Mouse (Mus musculus) intestine, embryonic 16.5 days (tissue): ENCODE measurements around the gene Cdh4. TPM values are rescaled to one million over a fixed set of nuclear protein-coding genes. Genes with fewer than 3 reads are reported as not detected.

ENCODE experiments used
- ATAC-seq: fragments of 200-750 bp; cut with Nextera tagmentation; 2 replicates; pipeline ENCODE4 v1.8.0; 2017; ENCODE audit warnings: moderate TSS enrichment, moderate library complexity
- H3K27ac ChIP-seq: fragments of 300-500 bp; sonication (generic); 2 replicates; pipeline ENCODE4 v1.5.1; 2014; ENCODE audit warnings: mild to moderate bottlenecking, low read length
- H3K27me3 ChIP-seq: fragments of 300-500 bp; sonication (generic); replicated peaks from 2 replicates; pipeline ENCODE4 v1.6.1; 2014; ENCODE audit warnings: low read length, control low read depth, mixed read lengths; ENCODE audit not compliant: control insufficient read depth, insufficient read depth
- H3K36me3 ChIP-seq: fragments of 300-500 bp; sonication (generic); 2 replicates; pipeline ENCODE4 v1.6.1; 2014; ENCODE audit warnings: low read length, control low read depth; ENCODE audit not compliant: control insufficient read depth, insufficient read depth
- H3K4me1 ChIP-seq: fragments of 300-500 bp; sonication (generic); 2 replicates; pipeline ENCODE4 v1.6.1; 2014; ENCODE audit warnings: low read length, control low read depth, mixed read lengths; ENCODE audit not compliant: control insufficient read depth, insufficient read depth
- H3K4me2 ChIP-seq: fragments of 300-500 bp; sonication (generic); 2 replicates; pipeline ENCODE4 v1.6.1; 2014; ENCODE audit warnings: low read depth, low read length, control low read depth
- H3K4me3 ChIP-seq: fragments of 300-500 bp; sonication (generic); 2 replicates; pipeline ENCODE4 v1.5.1; 2014; ENCODE audit warnings: mild to moderate bottlenecking, low read length
- H3K9ac ChIP-seq: fragments of 300-500 bp; sonication (generic); 2 replicates; pipeline ENCODE4 v1.6.1; 2014; ENCODE audit warnings: low read depth, low read length
- H3K9me3 ChIP-seq: fragments of 300-500 bp; sonication (generic); 2 replicates; pipeline ENCODE4 v1.6.1; 2016; ENCODE audit warnings: low read length, control low read depth; ENCODE audit not compliant: control insufficient read depth
- WGBS: fragments of 180-500 bp; shearing (Covaris S2); extraction: QIAGEN DNeasy Blood & Tissue Kit; methylation state at CpG from one replicate; pipeline ENCODE4 v1.1.7; 2014; 5-methylcytosine and 5-hydroxymethylcytosine counted together
- polyA plus RNA-seq: library from polyadenylated mRNA; unstranded; fragments of >200 nt; fragmentation: Nextera tagmentation; extraction: Ambion mirVana; gene quantifications from 2 replicates; pipeline ENCODE4 v1.2.1, GENCODE M21; 2015

Gene Cdh4
- polyA plus RNA-seq, 1 experiment from 2014 or later: 2.2 TPM

GRCm38 (mm10) chr2:179761718-179762441 lies 319.6 kb downstream of the Cdh4 start:
- no peak overlapping the region for H3K4me3 ChIP-seq
- H3K27ac ChIP-seq: no peak overlapping the region
- no peak for ATAC-seq
- WGBS: 58% methylated on average over 9 of the region's 9 CpGs
- H3K9ac ChIP-seq: no peak overlapping the region
- H3K36me3 ChIP-seq: no peaks in the 10 kb centered on the region
- H3K9me3 ChIP-seq: no peaks in the 10 kb centered on the region
- 0 out of 2 replicates have a peak, but pooled peaks cover 4% of the 10 kb centered on the region for H3K27me3 ChIP-seq
- no peaks in the 10 kb centered on the region for H3K4me1 ChIP-seq
- no peak overlapping the region for H3K4me2 ChIP-seq

GRCm38 (mm10) chr2:179762521-179763305 lies 320.5 kb downstream of the Cdh4 start:
- H3K27ac ChIP-seq: no peak overlapping the region
- no peak overlapping the region for H3K4me3 ChIP-seq
- no peak for ATAC-seq
- H3K36me3 ChIP-seq: no peaks in the 10 kb centered on the region
- H3K9ac ChIP-seq: no peak overlapping the region
- peaks cover 4% of the 10 kb centered on the region; the same call in 1 of the 2 replicates for H3K27me3 ChIP-seq
- no peaks in the 10 kb centered on the region for H3K9me3 ChIP-seq
- H3K4me1 ChIP-seq: 0 out of 2 replicates have a peak, but pooled peaks cover 3% of the 10 kb centered on the region
- 64% methylated on average over 13 of the region's 13 CpGs for WGBS
- H3K4me2 ChIP-seq: no peak overlapping the region

GRCm38 (mm10) chr2:179764460-179764859 lies 322.2 kb downstream of the Cdh4 start:
- H3K4me2 ChIP-seq: no peak overlapping the region
- peaks cover 12% of the 10 kb centered on the region; the same call in 1 of the 2 replicates for H3K4me1 ChIP-seq
- 86% methylated on average over 2 of the region's 2 CpGs for WGBS
- no peaks in the 10 kb centered on the region for H3K9me3 ChIP-seq
- H3K27ac ChIP-seq: no peak overlapping the region
- H3K9ac ChIP-seq: no peak overlapping the region
- no peak overlapping the region for H3K4me3 ChIP-seq
- H3K27me3 ChIP-seq: peaks cover 7% of the 10 kb centered on the region; the same call in 1 of the 2 replicates
- ATAC-seq: no peak
- H3K36me3 ChIP-seq: no peaks in the 10 kb centered on the region

GRCm38 (mm10) chr2:179766664-179767526 lies 324.7 kb downstream of the Cdh4 start:
- Histone ChIP-seq H3K9me3 (no peaks in the 10 kb centered on the region), H3K36me3 (no peaks in the 10 kb centered on the region), H3K27me3 (peaks cover 7% of the 10 kb centered on the region; the same call in 1 of the 2 replicates), H3K9ac (no peak overlapping the region), H3K4me3 (no peak overlapping the region), H3K4me1 (peaks cover 19% of the 10 kb centered on the region), H3K27ac (no peak overlapping the region), H3K4me2 (no peak overlapping the region)
- 26% methylated on average over 16 of the region's 16 CpGs for WGBS
- no peak for ATAC-seq

GRCm38 (mm10) chr2:179767527-179767849 lies 325.3 kb downstream of the Cdh4 start:
- Histone ChIP-seq H3K4me2 (no peak overlapping the region), H3K4me1 (peaks cover 19% of the 10 kb centered on the region), H3K36me3 (no peaks in the 10 kb centered on the region), H3K27ac (no peak overlapping the region), H3K27me3 (peaks cover 7% of the 10 kb centered on the region; the same call in 1 of the 2 replicates), H3K9me3 (no peaks in the 10 kb centered on the region), H3K9ac (no peak overlapping the region), H3K4me3 (no peak overlapping the region)
- 17% methylated on average over 9 of the region's 9 CpGs for WGBS
- no peak for ATAC-seq

- Histone ChIP-seq H3K4me3 (no peak overlapping the region), H3K4me2 (no peak overlapping the region), H3K27me3 (peaks cover 7% of the 10 kb centered on the region; the same call in 1 of the 2 replicates), H3K4me1 (peaks cover 19% of the 10 kb centered on the region), H3K27ac (peak overlapping the region; percentile 3; the same call in 1 of the 2 replicates), H3K9me3 (no peaks in the 10 kb centered on the region), H3K9ac (no peak overlapping the region), H3K36me3 (no peaks in the 10 kb centered on the region)
- 42% methylated on average over 5 of the region's 5 CpGs for WGBS
- ATAC-seq: peak; percentile 77
These were observed 326.9 kb downstream of the Cdh4 start for GRCm38 (mm10) chr2:179769137-179769536.

- peak overlapping the region; percentile 3; the same call in 1 of the 2 replicates for H3K27ac ChIP-seq
- WGBS: 57% methylated on average over 8 of the region's 8 CpGs
- ATAC-seq: 0 out of 2 replicates have a peak, but pooled peaks have one; percentile 13
- no peak overlapping the region for H3K9ac ChIP-seq
- peaks cover 7% of the 10 kb centered on the region; the same call in 1 of the 2 replicates for H3K27me3 ChIP-seq
- no peaks in the 10 kb centered on the region for H3K36me3 ChIP-seq
- H3K4me3 ChIP-seq: no peak overlapping the region
- H3K4me1 ChIP-seq: peaks cover 21% of the 10 kb centered on the region
- no peaks in the 10 kb centered on the region for H3K9me3 ChIP-seq
- no peak overlapping the region for H3K4me2 ChIP-seq
These were observed 327.7 kb downstream of the Cdh4 start for GRCm38 (mm10) chr2:179769943-179770342.

GRCm38 (mm10) chr2:179774440-179775110 lies 332.3 kb downstream of the Cdh4 start:
- ATAC-seq: peak; percentile 52; the same call in 1 of the 2 replicates
- Histone ChIP-seq H3K36me3 (no peaks in the 10 kb centered on the region), H3K27ac (no peak overlapping the region), H3K4me1 (peaks cover 9% of the 10 kb centered on the region), H3K9me3 (no peaks in the 10 kb centered on the region), H3K27me3 (no peaks in the 10 kb centered on the region), H3K9ac (no peak overlapping the region), H3K4me3 (no peak overlapping the region), H3K4me2 (no peak overlapping the region)
- WGBS: 16% methylated on average over 13 of the region's 13 CpGs
